Mouse (Mus musculus) ES-E14 (cell line): ENCODE results near the gene Fmnl1.

Source experiments
- CHD2 ChIP-seq: IDR thresholded peaks from 2 replicates; pipeline ENCODE4 v1.6.1; 2014; ENCODE audit warnings: mild to moderate bottlenecking, low read depth, low read length, inconsistent platforms
- HCFC1 ChIP-seq: IDR thresholded peaks from 2 replicates; pipeline ENCODE4 v1.6.1; 2012; ENCODE audit warnings: low read length, inconsistent platforms, borderline replicate concordance; ENCODE audit not compliant: insufficient read depth
- MAFK ChIP-seq: IDR thresholded peaks from 2 replicates; pipeline ENCODE4 v1.6.1; 2014; ENCODE audit warnings: mild to moderate bottlenecking, low read depth, low read length, inconsistent platforms; ENCODE audit not compliant: insufficient read depth
- ZC3H11A ChIP-seq: IDR thresholded peaks from 2 replicates; pipeline ENCODE4 v1.6.1; 2012; ENCODE audit warnings: low read depth, mild to moderate bottlenecking, inconsistent platforms, low read length, borderline replicate concordance
- ZNF384 ChIP-seq: IDR thresholded peaks from 2 replicates; pipeline ENCODE4 v1.6.1; 2012; ENCODE audit warnings: low read depth, low read length, inconsistent platforms

GRCm38 (mm10) chr11:103162132-103162531 lies 8.8 kb upstream of the Fmnl1 start:
- TF ChIP-seq ZC3H11A, result no peak
- no peak for TF ChIP-seq HCFC1
- TF ChIP-seq CHD2, result no peak
- no peak for TF ChIP-seq MAFK
- peak; percentile 65 for TF ChIP-seq ZNF384
